ENCODE assay signal across 8 mouse cellular contexts in the genomic region with DNA sequence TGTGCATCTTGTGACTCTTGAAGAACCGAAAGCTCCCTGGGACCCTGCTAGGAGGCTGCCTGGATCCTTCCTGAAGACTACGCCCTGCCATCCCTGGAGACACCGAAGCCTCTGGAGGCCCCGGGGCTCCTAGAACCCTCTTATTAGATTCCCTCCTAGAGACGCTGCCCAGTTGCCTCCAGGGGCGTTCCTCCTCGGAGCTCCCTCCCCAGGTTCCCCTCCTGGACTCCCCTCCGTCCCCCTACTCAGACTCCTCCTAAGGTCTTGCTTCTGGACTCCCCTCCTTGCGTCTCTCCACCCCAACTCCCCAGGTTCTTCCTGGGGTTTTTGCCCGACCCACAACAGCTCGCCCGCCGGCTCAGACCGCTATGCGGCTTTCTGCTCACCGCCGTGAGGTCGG. TPM values are rescaled to one million over a fixed set of nuclear protein-coding genes. Genes with fewer than 3 reads are reported as not detected.
DNase-seq lines count a peak whose midpoint lies in the region; ATAC-seq and TF ChIP-seq lines count a peak whose summit lies in the region.

No protein-coding gene starts in this region.

- peak overlapping the region; percentile 77 for H3K9ac ChIP-seq in lung, embryonic 14.5 days
- peak overlapping the region; percentile 98 for H3K9ac ChIP-seq in liver, embryonic 16.5 days (ENCODE audit: low read depth, low read length)

- no peaks in the 10 kb centered on the region for H3K9me3 ChIP-seq in lung, embryonic 14.5 days (ENCODE audit: low read depth, low read length)
- no peaks in the 10 kb centered on the region for H3K9me3 ChIP-seq in liver, embryonic 16.5 days (replicated peaks; ENCODE audit: control insufficient read depth, low read length)

- TF ChIP-seq POLR2A in brain, embryonic 14.5 days (IDR thresholded peaks at IDR 0.05; ENCODE audit: borderline replicate concordance, extremely low read depth, insufficient read depth, insufficient read length, poor library complexity, severe bottlenecking): no peak

- peak overlapping the region; percentile 72 for H3K4me3 ChIP-seq in lung, embryonic 14.5 days (ENCODE audit: low read depth, low read length)
- peak overlapping the region; percentile 93 for H3K4me3 ChIP-seq in liver, embryonic 16.5 days (ENCODE audit: low read depth, low read length)

- ATAC-seq in lung, embryonic 14.5 days (ENCODE audit: insufficient read depth): no peak
- ATAC-seq in liver, embryonic 16.5 days (ENCODE audit: low read depth): peak; percentile 28

- WGBS in lung, embryonic 14.5 days: 0% methylated on average over 18 of the region's 18 CpGs
- WGBS in liver, embryonic 16.5 days (ENCODE audit: insufficient replicate concordance): 0% methylated on average over 18 of the region's 18 CpGs

- H3K4me2 ChIP-seq in lung, embryonic 14.5 days: peak overlapping the region; percentile 89
- H3K4me2 ChIP-seq in liver, embryonic 16.5 days (ENCODE audit: low read depth, low read length): peak overlapping the region; percentile 80

- peak overlapping the region; percentile 63 for H3K27ac ChIP-seq in lung, embryonic 14.5 days (ENCODE audit: low read depth)
- H3K27ac ChIP-seq in liver, embryonic 16.5 days (ENCODE audit: low read length): peak overlapping the region; percentile 97

- no peaks in the 10 kb centered on the region for H3K27me3 ChIP-seq in lung, embryonic 14.5 days (ENCODE audit: insufficient read depth, low read length)
- H3K27me3 ChIP-seq in liver, embryonic 16.5 days (ENCODE audit: control insufficient read depth, insufficient read depth, low read depth, low read length): no peaks in the 10 kb centered on the region

- H3K36me3 ChIP-seq in lung, embryonic 14.5 days (ENCODE audit: insufficient read depth): peaks cover 4% of the 10 kb centered on the region; the same call in 1 of the 2 replicates
- peaks cover 14% of the 10 kb centered on the region for H3K36me3 ChIP-seq in liver, embryonic 16.5 days (ENCODE audit: control insufficient read depth, insufficient read depth)

- DNase-seq in lung, embryonic 14.5 days: no peak
- no peak for DNase-seq in lung, postnatal 4 days
- DNase-seq in brain, embryonic 14.5 days (ENCODE audit: low read depth): peak; percentile 37
- DNase-seq in heart, postnatal 4 days: peak; percentile 33
- DNase-seq in testis, postnatal 10 days (ENCODE audit: low spot score): peak; percentile 53
- no peak for DNase-seq in urinary bladder, adult 2 months (ENCODE audit: low spot score)
- DNase-seq in adrenal gland, postnatal 10 days: no peak

- no peak for TF ChIP-seq CTCF in lung, embryonic 14.5 days (IDR thresholded peaks at IDR 0.05; ENCODE audit: low read depth)
- no peak for TF ChIP-seq CTCF in brain, embryonic 14.5 days (IDR thresholded peaks at IDR 0.05; ENCODE audit: borderline replicate concordance, extremely low read depth, insufficient read depth, insufficient read length)

- H3K4me1 ChIP-seq in lung, embryonic 14.5 days (ENCODE audit: insufficient read depth): 0 out of 2 replicates have a peak, but pooled peaks cover 6% of the 10 kb centered on the region
- H3K4me1 ChIP-seq in liver, embryonic 16.5 days (ENCODE audit: control insufficient read depth, low read depth, low read length): peaks cover 44% of the 10 kb centered on the region

RNA-seq across cellular contexts. Expression of gene Stx2, which starts 0.4 kb away (rescaled TPM):
- polyA plus RNA-seq in lung, embryonic 14.5 days (2014; fragmentation: Nextera tagmentation; extraction: Ambion mirVana): 27.1 and 28.5 TPM in 2 replicates
- 40.9 and 43.4 TPM in 2 replicates for polyA plus RNA-seq in brain, embryonic 14.5 days (2012; rRNA removed)
- total RNA-seq in heart, postnatal 4 days (2021): 10 to 100 TPM; 20.4 to 21.6 TPM
- 55.8 and 59.4 TPM in 2 replicates for polyA plus RNA-seq in liver, embryonic 16.5 days (2015; fragmentation: Nextera tagmentation; extraction: Ambion mirVana)
- polyA plus RNA-seq in urinary bladder, adult 2 months (2012; rRNA removed): 45.6 and 49.8 TPM in 2 replicates
- total RNA-seq in adrenal gland, postnatal 10 days (2021): 10 to 100 TPM; 30.3 to 36.5 TPM

RNA-seq across cellular contexts. Expression of gene Ran, which starts 11.9 kb away (rescaled TPM):
- polyA plus RNA-seq in lung, embryonic 14.5 days (2014; fragmentation: Nextera tagmentation; extraction: Ambion mirVana): 737 and 751 TPM in 2 replicates
- 240 and 244 TPM in 2 replicates for polyA plus RNA-seq in brain, embryonic 14.5 days (2012; rRNA removed)
- total RNA-seq in heart, postnatal 4 days (2021): 100 to 1,000 TPM; 192 to 200 TPM
- polyA plus RNA-seq in liver, embryonic 16.5 days (2015; fragmentation: Nextera tagmentation; extraction: Ambion mirVana): 322 and 356 TPM in 2 replicates
- polyA plus RNA-seq in urinary bladder, adult 2 months (2012; rRNA removed): 85.8 and 88.0 TPM in 2 replicates
- total RNA-seq in adrenal gland, postnatal 10 days (2021): 100 to 1,000 TPM; 183 to 187 TPM

RNA-seq across cellular contexts. Expression of gene Rimbp2, which starts 54.7 kb away (rescaled TPM):
- 0.28 TPM in 1 of 2 replicates, not detected in the other for polyA plus RNA-seq in lung, embryonic 14.5 days (2014; fragmentation: Nextera tagmentation; extraction: Ambion mirVana)
- polyA plus RNA-seq in brain, embryonic 14.5 days (2012; rRNA removed): 20.9 and 32.0 TPM in 2 replicates
- under 1 TPM; 0.05 to 0.25 TPM for total RNA-seq in heart, postnatal 4 days (2021)
- polyA plus RNA-seq in liver, embryonic 16.5 days (2015; fragmentation: Nextera tagmentation; extraction: Ambion mirVana): 0.01 TPM in 1 of 2 replicates, not detected in the other
- 0.04 and 0.12 TPM in 2 replicates for polyA plus RNA-seq in urinary bladder, adult 2 months (2012; rRNA removed)
- total RNA-seq in adrenal gland, postnatal 10 days (2021): 1 to 10 TPM; 5.2 to 8.0 TPM

Comparison
In these comparisons a context has a peak if more than half of its experiments do, and no peak if none do; other contexts are left out.
1. DNase-seq: peak in brain, embryonic 14.5 days (single experiment), heart, postnatal 4 days (single experiment) and testis, postnatal 10 days (single experiment); none in lung, embryonic 14.5 days (single experiment), lung, postnatal 4 days (0 of 2), urinary bladder, adult 2 months (single experiment) and adrenal gland, postnatal 10 days (single experiment).
2. RNA of gene Rimbp2, which starts 54.7 kb away (polyA plus RNA-seq): 20.9 to 32.0 TPM in brain, embryonic 14.5 days; 0.28 TPM in lung, embryonic 14.5 days, 0.04 to 0.12 TPM in urinary bladder, adult 2 months and 0.01 TPM in liver, embryonic 16.5 days; every median in the first group is over 10 times any median in the second.